Mouse (Mus musculus) brown adipose tissue, adult 24 weeks (tissue): Measurements from ENCODE around the gene Nt5dc3. TPM values are rescaled to one million over a fixed set of nuclear protein-coding genes. Genes with fewer than 3 reads are reported as not detected.

Source experiments
- H3K27ac ChIP-seq: fragments of 200-500 bp; replicated peaks from 2 replicates; pipeline ENCODE4 v1.5.1; 2012; ENCODE audit warnings: low read depth, mild to moderate bottlenecking, low read length
- H3K4me1 ChIP-seq: fragments of 200-500 bp; 2 replicates; pipeline ENCODE4 v1.6.1; 2012; ENCODE audit warnings: low read length, mixed read lengths; ENCODE audit not compliant: control insufficient read depth, insufficient read depth, insufficient read length
- H3K4me3 ChIP-seq: fragments of 200-500 bp; 2 replicates; pipeline ENCODE4 v1.5.1; 2012; ENCODE audit warnings: low read depth, mild to moderate bottlenecking, low read length, moderate library complexity; ENCODE audit not compliant: insufficient read depth
- polyA plus RNA-seq: library from polyadenylated mRNA; stranded (reverse); fragments of >200 nt; gene quantifications from 2 replicates; pipeline ENCODE4 v1.2.4, GENCODE M21; 2012; ENCODE audit not compliant: missing spikeins, insufficient read depth, insufficient read length

The Nt5dc3 gene
- polyA plus RNA-seq, 1 experiment: 2.8 TPM

- no peak overlapping the region for H3K4me3 ChIP-seq
Observed at GRCm38 (mm10) chr10:86862496-86862895, 83.7 kb downstream of the Nt5dc3 start.

GRCm38 (mm10) chr10:86863429-86863828, 84.6 kb downstream of the Nt5dc3 start:
- H3K4me3 ChIP-seq: no peak overlapping the region
- no peak overlapping the region for H3K27ac ChIP-seq
- H3K4me1 ChIP-seq: no peaks in the 10 kb centered on the region

More at GRCm38 (mm10) chr10:86862496-86862895, 83.7 kb downstream of the Nt5dc3 start:
- Histone ChIP-seq H3K4me1 (no peaks in the 10 kb centered on the region), H3K27ac (no peak overlapping the region)

- Histone ChIP-seq H3K27ac (no peak overlapping the region), H3K4me1 (no peaks in the 10 kb centered on the region), H3K4me3 (no peak overlapping the region)
Observed at GRCm38 (mm10) chr10:86872121-86872520, 93.3 kb downstream of the Nt5dc3 start.

- no peak overlapping the region for H3K27ac ChIP-seq
- H3K4me3 ChIP-seq: no peak overlapping the region
- H3K4me1 ChIP-seq: no peaks in the 10 kb centered on the region
Observed at GRCm38 (mm10) chr10:86872591-86872990, 93.8 kb downstream of the Nt5dc3 start.

GRCm38 (mm10) chr10:86878721-86879120, 99.9 kb downstream of the Nt5dc3 start:
- Histone ChIP-seq H3K4me1 (peaks cover 2% of the 10 kb centered on the region; the same call in 1 of the 2 replicates), H3K4me3 (no peak overlapping the region), H3K27ac (no peak overlapping the region)

GRCm38 (mm10) chr10:86880071-86880806, 101.4 kb downstream of the Nt5dc3 start:
- Histone ChIP-seq H3K4me3 (no peak overlapping the region), H3K27ac (no peak overlapping the region)

GRCm38 (mm10) chr10:86881448-86881847, 102.6 kb downstream of the Nt5dc3 start:
- H3K4me3 ChIP-seq: no peak overlapping the region
- peaks cover 2% of the 10 kb centered on the region; the same call in 1 of the 2 replicates for H3K4me1 ChIP-seq
- no peak overlapping the region for H3K27ac ChIP-seq

More at GRCm38 (mm10) chr10:86880071-86880806, 101.4 kb downstream of the Nt5dc3 start:
- H3K4me1 ChIP-seq: peaks cover 2% of the 10 kb centered on the region; the same call in 1 of the 2 replicates

- Histone ChIP-seq H3K4me1 (no peaks in the 10 kb centered on the region), H3K4me3 (no peak overlapping the region), H3K27ac (no peak overlapping the region)
Observed at GRCm38 (mm10) chr10:86886434-86886833, 107.6 kb downstream of the Nt5dc3 start.

Other genes with a start within 250 kb of the Nt5dc3 start
- gene Hsp90b1, start 73.5 kb upstream of the Nt5dc3 start, polyA plus RNA-seq: 160 and 197 TPM in 2 replicates
- 0.83 and 1.3 TPM in 2 replicates for gene Ttc41, start 73.2 kb upstream of the Nt5dc3 start, polyA plus RNA-seq
- gene Gm49358, start 15.0 kb upstream of the Nt5dc3 start, polyA plus RNA-seq: 2.0 TPM in 1 of 2 replicates, not detected in the other
- not detected in 2 replicates for gene Stab2, start 229.0 kb downstream of the Nt5dc3 start, polyA plus RNA-seq